Mouse (Mus musculus) induced T-regulatory cell, adult 2 months (primary cell): ENCODE measurements around the gene Kif6.

Experiments used
- DNase-seq: peaks from one replicate; pipeline ENCODE4 v3.0.0-alpha.2; 2012; ENCODE audit warnings: low read depth

Gene Kif6

GRCm38 (mm10) chr17:49855785-49856184 lies 240.8 kb downstream of the Kif6 start:
- DNase-seq: no peak

- DNase-seq: no peak
Measured at GRCm38 (mm10) chr17:49860057-49860816, 245.3 kb downstream of the Kif6 start.

DNA sequence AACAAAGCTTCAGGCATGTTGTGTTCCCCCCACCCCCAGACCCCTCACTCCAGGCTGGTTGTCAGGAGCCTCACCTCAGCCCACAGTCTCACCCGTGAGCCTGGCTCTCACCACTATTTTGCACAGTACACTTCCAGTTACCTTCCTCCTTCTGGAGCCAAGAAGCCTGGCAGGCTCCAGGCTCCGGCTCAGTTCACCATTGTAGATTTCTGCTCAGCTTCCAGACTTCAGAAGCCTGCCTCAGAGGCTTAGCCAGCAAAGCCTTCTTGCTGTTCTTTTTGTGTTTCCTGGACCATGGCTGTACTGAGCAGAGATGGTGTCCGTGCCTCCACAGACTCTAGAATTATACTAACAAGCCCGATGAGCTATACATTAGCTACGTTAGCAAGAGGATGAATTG lies 248.7 kb downstream of the Kif6 start:
- DNase-seq: no peak

- no peak for DNase-seq
Measured at GRCm38 (mm10) chr17:49865604-49866003, 250.7 kb downstream of the Kif6 start.

DNA sequence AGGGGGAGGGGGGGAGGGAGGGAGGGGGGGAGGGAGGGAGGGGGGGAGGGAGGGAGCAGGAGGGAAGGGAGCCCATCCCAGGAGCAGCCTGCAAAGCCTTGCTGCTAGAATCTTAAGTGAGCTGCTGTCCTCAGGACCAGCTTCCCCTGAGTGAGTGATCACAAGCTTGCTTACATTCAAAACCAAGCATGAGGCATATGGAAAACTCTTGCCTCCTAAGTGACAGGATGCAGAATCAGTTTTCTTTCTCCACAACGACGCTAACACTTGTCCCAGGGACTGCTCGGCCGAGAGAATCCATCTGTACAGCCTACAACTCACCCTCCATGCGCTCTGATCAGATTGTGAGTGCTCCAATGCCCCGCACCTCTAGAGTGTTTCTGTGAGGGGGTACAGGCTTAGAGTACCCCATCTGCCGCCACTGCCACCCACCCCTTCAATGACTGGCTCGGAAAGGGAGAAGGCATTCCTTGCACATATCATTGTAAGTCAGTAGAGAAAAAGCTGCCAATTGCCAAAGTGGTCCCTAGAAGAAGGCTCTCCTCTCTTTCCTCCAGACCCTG lies 251.8 kb downstream of the Kif6 start:
- no peak for DNase-seq

DNA sequence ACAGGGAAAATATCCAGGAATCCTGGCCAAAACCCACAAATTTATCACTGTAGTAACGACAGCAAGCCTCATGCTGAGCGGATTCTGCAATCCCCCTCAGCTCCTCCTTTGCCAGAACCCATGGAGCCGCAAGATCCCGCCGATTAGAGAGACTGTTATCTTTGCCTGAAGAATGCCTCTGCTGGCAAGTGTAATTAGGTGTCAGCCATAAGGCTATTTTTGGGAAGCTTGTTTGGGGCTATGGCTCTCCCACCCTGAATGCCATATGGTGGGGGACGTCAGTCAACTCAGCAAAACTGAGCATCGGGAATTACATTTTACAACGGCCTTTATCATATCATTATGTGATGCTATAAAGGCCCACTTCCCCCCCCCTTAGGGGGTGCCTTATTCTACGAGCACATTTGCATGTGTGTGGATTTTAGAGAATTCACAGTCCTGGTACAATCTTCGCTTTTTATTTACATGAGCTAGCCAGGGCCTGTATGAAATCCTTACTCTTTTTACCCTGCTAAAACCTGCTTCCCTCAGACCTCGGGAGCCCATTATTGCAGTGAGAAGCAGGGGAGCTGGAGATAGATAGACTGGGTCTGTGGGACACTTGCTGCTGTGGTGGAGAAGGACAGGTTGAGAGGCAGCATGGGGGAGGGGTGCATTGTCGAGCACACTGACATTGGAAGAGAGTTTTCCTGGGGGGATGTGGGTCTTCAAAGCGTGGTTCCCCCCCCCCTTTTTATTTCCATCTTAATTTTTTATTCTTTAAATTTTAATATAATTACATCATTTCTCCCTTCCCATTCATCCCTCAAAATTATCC lies 252.6 kb downstream of the Kif6 start:
- no peak for DNase-seq

GRCm38 (mm10) chr17:49869246-49869645 lies 254.3 kb downstream of the Kif6 start:
- DNase-seq: no peak

DNA sequence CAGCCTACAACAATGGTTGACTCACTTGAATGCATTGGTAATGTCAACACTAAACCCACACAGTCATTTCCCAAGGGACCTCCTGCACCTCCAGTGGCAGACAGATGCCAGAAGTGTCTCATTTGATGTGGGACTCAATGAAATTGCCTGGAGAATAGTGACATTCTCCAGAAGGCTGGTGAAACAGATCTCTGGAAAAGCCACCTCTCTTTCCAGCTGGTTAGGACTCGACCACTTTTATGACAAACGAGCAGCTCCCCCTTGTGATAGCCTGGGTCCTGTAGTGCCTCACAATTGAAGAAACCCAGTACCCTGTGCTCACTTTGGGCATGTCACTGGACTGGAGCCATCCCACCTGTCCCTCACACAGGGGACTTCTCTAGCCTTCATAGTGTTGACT lies 257.4 kb downstream of the Kif6 start:
- no peak for DNase-seq

DNA sequence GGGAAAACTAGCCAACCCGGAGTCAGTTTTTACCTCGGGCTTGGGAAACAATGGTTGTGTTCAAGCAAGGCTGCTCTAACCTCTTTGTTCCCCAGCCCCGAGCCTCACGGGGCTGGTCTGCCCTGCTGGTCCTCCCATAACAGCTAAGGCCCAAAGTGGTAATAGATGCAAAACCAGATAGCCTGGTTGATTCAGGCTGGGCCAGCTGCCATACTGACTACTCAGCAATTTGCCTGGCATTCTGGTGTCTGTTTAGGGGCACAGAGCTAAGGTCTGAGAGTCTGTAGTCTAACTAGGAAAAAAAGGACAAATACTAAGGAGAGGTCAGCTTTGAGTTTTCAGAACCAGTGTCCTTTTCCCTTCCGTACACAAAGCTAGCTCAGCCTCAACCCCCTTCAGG lies 259.8 kb downstream of the Kif6 start:
- no peak for DNase-seq

- no peak for DNase-seq
Measured at GRCm38 (mm10) chr17:49875401-49875800, 260.5 kb downstream of the Kif6 start.

DNA sequence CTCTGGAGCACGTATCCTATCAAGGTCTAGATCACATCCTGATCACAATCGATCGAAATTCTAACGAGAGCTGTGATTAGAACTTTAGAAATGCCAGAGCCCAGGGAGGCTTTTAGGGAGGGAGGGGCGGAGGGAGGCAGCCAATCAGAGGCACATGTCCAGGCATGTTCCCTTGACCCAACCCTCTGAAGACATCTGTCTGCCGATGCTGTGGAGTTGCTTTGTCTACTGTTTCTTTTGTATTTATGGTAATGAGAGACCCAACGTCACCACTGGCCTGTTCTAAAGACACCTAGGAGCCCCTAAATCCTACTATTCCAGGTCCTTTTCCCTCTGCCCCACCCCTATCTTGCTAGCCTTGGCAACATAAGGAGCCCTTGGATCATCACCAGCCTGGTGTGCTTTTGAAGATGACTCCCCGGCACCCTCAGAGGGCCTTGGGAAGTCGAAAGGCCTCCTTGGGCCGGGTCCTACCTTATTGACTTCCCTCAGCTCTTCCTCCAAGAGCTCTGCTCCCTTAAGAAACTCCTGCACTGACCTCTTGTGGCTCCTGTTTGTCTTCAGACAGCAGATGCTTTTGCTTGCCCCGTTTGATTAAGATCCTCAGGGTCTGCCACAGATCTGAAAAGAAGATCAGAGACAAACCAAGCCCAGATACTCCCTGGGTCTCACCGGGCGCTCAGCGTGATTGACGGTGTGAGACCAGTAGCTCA lies 261.2 kb downstream of the Kif6 start:
- no peak for DNase-seq

DNA sequence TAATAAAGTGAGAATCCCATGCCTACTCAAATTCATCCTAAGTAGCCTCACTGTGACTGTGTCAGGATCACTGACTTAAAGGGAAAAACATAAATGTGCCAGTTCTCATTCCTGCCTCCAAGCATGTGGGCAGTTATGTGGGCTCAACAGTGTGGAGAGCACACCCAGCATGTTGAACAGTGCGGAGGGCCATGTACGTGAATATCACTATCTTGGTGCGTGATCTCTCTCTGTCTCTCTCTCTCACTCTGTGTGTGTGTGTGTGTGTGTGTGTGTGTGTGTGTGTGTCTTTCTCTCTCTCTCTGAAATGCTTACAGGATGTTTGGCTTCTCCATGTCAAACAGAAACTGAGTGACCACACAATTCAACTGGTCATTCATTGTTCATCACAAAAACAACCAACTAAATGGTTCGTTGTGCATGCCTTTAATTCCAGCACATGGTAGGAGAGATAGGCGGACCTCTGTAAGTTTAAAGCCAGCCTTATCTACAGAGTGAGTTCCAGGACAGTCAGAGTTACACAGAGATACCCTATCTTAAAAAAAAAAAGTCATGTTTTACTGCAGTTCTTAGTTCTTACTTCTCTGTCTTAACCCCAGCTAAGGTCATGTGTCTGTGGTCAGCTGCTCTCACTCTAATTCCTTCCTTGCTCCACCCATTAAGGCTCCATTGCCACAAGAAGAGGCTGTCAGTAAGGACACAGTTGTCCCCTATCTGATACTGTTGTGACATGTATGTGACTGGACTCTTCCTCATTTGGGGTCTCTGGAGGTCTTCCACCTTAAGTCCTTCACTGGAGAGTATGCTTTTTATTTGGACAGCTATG lies 266.2 kb downstream of the Kif6 start:
- no peak for DNase-seq

DNA sequence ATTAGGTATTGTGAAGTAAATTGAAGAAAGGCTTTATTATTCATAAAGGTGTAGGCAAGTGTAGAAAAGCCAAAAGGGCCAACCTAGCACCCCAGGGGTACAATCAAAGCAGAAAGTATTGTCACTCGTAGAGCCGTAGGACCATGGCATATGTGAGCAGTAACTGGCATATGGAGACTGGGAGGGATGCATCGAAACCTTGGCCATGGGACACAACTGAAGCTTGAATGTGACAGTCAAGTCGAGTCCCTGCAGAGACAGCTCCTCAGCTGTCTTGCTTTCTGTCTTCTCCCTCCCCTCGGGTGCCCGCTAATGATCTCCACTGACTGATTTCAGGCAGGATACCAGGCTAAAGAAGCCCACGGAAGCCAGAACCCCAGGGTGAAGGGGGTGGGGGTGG lies 266.9 kb downstream of the Kif6 start:
- no peak for DNase-seq

DNA sequence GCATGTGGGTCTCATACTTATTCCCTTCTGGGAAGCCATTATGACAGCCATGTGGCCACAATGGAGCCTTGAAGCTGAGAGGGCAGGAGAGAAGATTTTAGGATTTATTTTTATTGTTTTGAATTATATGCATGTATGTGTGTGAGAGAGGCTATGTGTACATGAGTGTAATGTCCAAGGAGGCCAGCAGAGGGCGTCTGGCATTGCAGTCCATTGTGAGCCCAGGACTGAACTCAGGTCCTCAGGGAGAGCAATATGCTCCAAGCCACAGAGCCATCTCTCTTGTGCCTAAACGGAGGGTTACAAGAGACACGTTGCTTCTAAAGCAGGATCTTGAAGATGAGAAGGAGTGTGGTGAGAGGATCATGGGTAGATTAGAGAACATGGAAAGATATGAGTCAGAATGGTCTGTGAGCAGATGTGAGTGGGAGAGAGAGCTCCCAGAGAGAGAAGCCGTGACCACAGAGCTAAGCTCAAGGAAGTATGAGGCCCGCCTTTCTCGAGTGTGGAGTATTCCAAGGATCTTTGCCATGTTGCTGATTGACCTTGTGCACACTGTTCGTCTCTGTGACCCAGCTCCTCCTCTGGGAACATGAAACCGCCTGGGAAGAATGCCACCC lies 268.3 kb downstream of the Kif6 start:
- peak; percentile 12 for DNase-seq

DNA sequence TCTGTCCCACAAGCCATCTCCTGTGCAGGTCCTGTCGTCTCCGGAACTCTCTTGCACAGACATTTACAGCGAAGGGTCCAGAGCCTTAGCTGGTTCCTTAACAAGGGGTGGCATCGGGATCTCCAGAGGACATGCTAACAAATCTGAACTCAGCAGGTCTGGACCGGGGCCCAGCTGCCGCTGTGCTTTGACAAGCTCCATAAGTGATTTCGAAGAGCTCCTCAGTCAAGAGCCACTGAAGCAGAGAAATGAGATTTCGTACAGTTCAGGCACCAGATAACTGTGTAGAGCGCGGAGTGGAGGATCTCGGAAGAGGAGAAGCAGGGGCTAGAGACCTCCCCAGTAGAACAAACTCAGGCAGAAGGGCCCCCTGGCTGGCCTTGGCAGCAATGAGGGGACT lies 270.1 kb downstream of the Kif6 start:
- no peak for DNase-seq

GRCm38 (mm10) chr17:49889629-49890028 lies 274.7 kb downstream of the Kif6 start:
- DNase-seq: no peak

- DNase-seq: no peak
Measured at GRCm38 (mm10) chr17:49890861-49891260, 275.9 kb downstream of the Kif6 start.

DNA sequence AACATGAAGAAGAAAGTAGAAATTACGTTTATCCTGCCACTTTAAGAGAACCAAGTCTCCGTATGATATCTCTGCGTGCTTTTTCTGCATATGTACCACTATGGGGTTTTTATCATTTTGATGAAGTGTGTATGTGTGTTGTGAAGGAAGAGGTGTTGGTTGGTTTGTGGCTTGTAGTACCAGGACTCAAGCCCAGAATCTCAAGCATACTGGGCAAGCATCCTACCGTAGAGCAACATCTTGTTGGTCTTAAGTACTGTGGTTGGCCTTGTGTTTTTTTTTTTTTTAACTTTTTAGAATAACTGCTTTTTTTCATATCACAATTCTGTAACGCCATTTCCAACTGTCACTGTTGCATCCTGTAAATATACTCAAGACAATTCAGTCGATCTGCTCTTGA lies 277.5 kb downstream of the Kif6 start:
- no peak for DNase-seq

- DNase-seq: no peak
Measured at GRCm38 (mm10) chr17:49894471-49894870, 279.5 kb downstream of the Kif6 start.

GRCm38 (mm10) chr17:49898849-49899331 lies 284.0 kb downstream of the Kif6 start:
- peak; percentile 70 for DNase-seq

- DNase-seq: no peak
Measured at GRCm38 (mm10) chr17:49902613-49903012, 287.7 kb downstream of the Kif6 start.
